Mouse (Mus musculus): ENCODE measurements around the gene Sf3a1. TPM values are rescaled to one million over a fixed set of nuclear protein-coding genes. Genes with fewer than 3 reads are reported as not detected.

The Sf3a1 gene
- polyA plus RNA-seq, 1 experiment from 2014 or later: 92.1 TPM

DNA sequence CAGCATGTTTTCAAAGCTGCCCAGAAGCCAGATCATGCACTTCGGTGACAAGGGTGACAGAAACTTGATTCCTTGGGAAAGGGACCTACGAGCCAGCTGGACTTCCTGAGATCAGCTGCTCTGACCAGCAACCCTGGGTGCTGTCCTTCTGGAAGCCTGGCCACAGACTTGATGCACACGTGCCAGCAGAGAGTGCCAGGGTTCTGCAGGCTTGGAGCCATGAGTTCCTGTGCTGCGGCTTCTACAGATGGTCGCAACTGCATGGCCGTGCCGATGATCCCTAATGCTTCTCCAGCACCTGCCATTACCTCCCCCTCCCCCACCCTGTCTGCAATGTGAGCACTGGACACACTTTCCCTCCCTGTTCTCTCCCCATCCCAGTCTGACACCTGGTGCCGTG, 68.3 kb downstream of the Sf3a1 start:
- Histone ChIP-seq H3K27me3 (ENCODE audit: insufficient read depth, poor library complexity, severe bottlenecking) (no peaks in the 10 kb centered on the region), H3K9me3 (no peaks in the 10 kb centered on the region), H3K4me1 (replicated peaks) (peaks cover 13% of the 10 kb centered on the region), H3K36me3 (no peaks in the 10 kb centered on the region), H3K4me3 (no peak overlapping the region), H3K27ac (no peak overlapping the region)
- 54% methylated on average over 8 of the region's 8 CpGs for WGBS
- no peak for DNase-seq (ENCODE audit: low spot score)

GRCm38 (mm10) chr11:4229841-4230240, 69.7 kb downstream of the Sf3a1 start:
- H3K36me3 ChIP-seq: no peaks in the 10 kb centered on the region
- H3K27me3 ChIP-seq (ENCODE audit: insufficient read depth, poor library complexity, severe bottlenecking): no peaks in the 10 kb centered on the region
- H3K9me3 ChIP-seq: no peaks in the 10 kb centered on the region
- H3K4me1 ChIP-seq (replicated peaks): peaks cover 13% of the 10 kb centered on the region
- no peak for DNase-seq (ENCODE audit: low spot score)
- H3K27ac ChIP-seq: peak overlapping the region; percentile 35; the same call in 1 of the 2 replicates
- no peak overlapping the region for H3K4me3 ChIP-seq
- WGBS: 63% methylated on average over 4 of the region's 4 CpGs

- Histone ChIP-seq H3K4me3 (no peak overlapping the region), H3K27ac (no peak overlapping the region), H3K4me1 (replicated peaks) (peaks cover 13% of the 10 kb centered on the region), H3K27me3 (ENCODE audit: insufficient read depth, poor library complexity, severe bottlenecking) (no peaks in the 10 kb centered on the region), H3K9me3 (no peaks in the 10 kb centered on the region), H3K36me3 (no peaks in the 10 kb centered on the region)
- DNase-seq (ENCODE audit: low spot score): no peak
- 91% methylated on average over 2 of the region's 2 CpGs for WGBS
Measured at GRCm38 (mm10) chr11:4231435-4231834, 71.3 kb downstream of the Sf3a1 start.

Other genes with a start within 250 kb of the Sf3a1 start
- gene Slc35e4, start 245.7 kb upstream of the Sf3a1 start, polyA plus RNA-seq (2016; fragmentation: Nextera tagmentation; extraction: Ambion mirVana): 5.4 and 6.8 TPM in 2 replicates
- 31.6 and 34.7 TPM in 2 replicates for gene Tcn2, start 228.2 kb upstream of the Sf3a1 start, polyA plus RNA-seq (2016; fragmentation: Nextera tagmentation; extraction: Ambion mirVana)
- gene Pes1, start 196.4 kb upstream of the Sf3a1 start, polyA plus RNA-seq (2016; fragmentation: Nextera tagmentation; extraction: Ambion mirVana): 81.8 and 98.2 TPM in 2 replicates
- gene 4930556J24Rik, start 183.6 kb upstream of the Sf3a1 start, polyA plus RNA-seq (2016; fragmentation: Nextera tagmentation; extraction: Ambion mirVana): 0.13 and 0.22 TPM in 2 replicates
- gene Gal3st1, start 176.7 kb upstream of the Sf3a1 start, polyA plus RNA-seq (2016; fragmentation: Nextera tagmentation; extraction: Ambion mirVana): 1.1 and 1.3 TPM in 2 replicates
- gene Sec14l4, start 128.9 kb upstream of the Sf3a1 start, polyA plus RNA-seq (2016; fragmentation: Nextera tagmentation; extraction: Ambion mirVana): not detected in 2 replicates
- gene Sec14l3, start 95.5 kb upstream of the Sf3a1 start, polyA plus RNA-seq (2016; fragmentation: Nextera tagmentation; extraction: Ambion mirVana): not detected in 2 replicates
- 8.7 and 9.9 TPM in 2 replicates for gene Mtfp1, start 64.9 kb upstream of the Sf3a1 start, polyA plus RNA-seq (2016; fragmentation: Nextera tagmentation; extraction: Ambion mirVana)
- 2.6 and 3.0 TPM in 2 replicates for gene Sec14l2, start 36.9 kb upstream of the Sf3a1 start, polyA plus RNA-seq (2016; fragmentation: Nextera tagmentation; extraction: Ambion mirVana)
- gene Rnf215, start 25.1 kb upstream of the Sf3a1 start, polyA plus RNA-seq (2016; fragmentation: Nextera tagmentation; extraction: Ambion mirVana): 22.0 and 25.8 TPM in 2 replicates
- gene Ccdc157, start 57 bp upstream of the Sf3a1 start, polyA plus RNA-seq (2016; fragmentation: Nextera tagmentation; extraction: Ambion mirVana): 7.8 and 8.5 TPM in 2 replicates
- 29.4 and 32.3 TPM in 2 replicates for gene Tbc1d10a, start 26.4 kb downstream of the Sf3a1 start, polyA plus RNA-seq (2016; fragmentation: Nextera tagmentation; extraction: Ambion mirVana)
- 2.7 and 3.6 TPM in 2 replicates for gene Castor1, start 57.9 kb downstream of the Sf3a1 start, polyA plus RNA-seq (2016; fragmentation: Nextera tagmentation; extraction: Ambion mirVana)
- gene Osm, start 76.1 kb downstream of the Sf3a1 start, polyA plus RNA-seq (2016; fragmentation: Nextera tagmentation; extraction: Ambion mirVana): 0.09 TPM in 1 of 2 replicates, not detected in the other
- gene Lif, start 97.2 kb downstream of the Sf3a1 start, polyA plus RNA-seq (2016; fragmentation: Nextera tagmentation; extraction: Ambion mirVana): 0.05 and 0.09 TPM in 2 replicates

Data from hindbrain, embryonic 10.5 days (tissue).